8 mouse cellular contexts compared by ENCODE assay signal in genomic region chr8:84284608-84285063, GRCm38 (mm10). TPM values are rescaled to one million over a fixed set of nuclear protein-coding genes. Genes with fewer than 3 reads are reported as not detected.
DNase-seq lines count a peak whose midpoint lies in the region; ATAC-seq and TF ChIP-seq lines count a peak whose summit lies in the region.

No protein-coding gene starts in this region.

- H3K9ac ChIP-seq in hindbrain, embryonic 11.5 days (ENCODE audit: low read depth, low read length) = no peak overlapping the region
- no peak overlapping the region for H3K9ac ChIP-seq in hindbrain, embryonic 14.5 days
- H3K9ac ChIP-seq in heart, adult 2 months (ENCODE audit: low read depth, low read length) = no peak overlapping the region
- H3K9ac ChIP-seq in stomach, embryonic 15.5 days = no peak overlapping the region
- no peak overlapping the region for H3K9ac ChIP-seq in forebrain, embryonic 15.5 days (replicated peaks)

- TF ChIP-seq POLR2A in heart, adult 2 months (IDR thresholded peaks at IDR 0.05; ENCODE audit: insufficient read depth, low read depth, low read length) = 0 out of 2 replicates have a peak, but pooled peaks have one; percentile 28

- DNase-seq in hindbrain, embryonic 11.5 days (ENCODE audit: low spot score) = peak; percentile 20
- DNase-seq in hindbrain, embryonic 14.5 days (ENCODE audit: low spot score) = no peak
- DNase-seq in Muller cell, postnatal 12 days (ENCODE audit: inconsistent ontology term) = peak; percentile 18
- DNase-seq in heart, adult 2 months = peak; percentile 25 to 50
- peak; percentile 56 to 74 for DNase-seq in kidney, postnatal 4 days
- DNase-seq in B cell, adult 2 months = no peak

- no peak overlapping the region for H3K4me3 ChIP-seq in hindbrain, embryonic 11.5 days (ENCODE audit: low read depth, low read length)
- no peak overlapping the region for H3K4me3 ChIP-seq in hindbrain, embryonic 14.5 days (replicated peaks; ENCODE audit: low read length)
- H3K4me3 ChIP-seq in heart, adult 2 months = no peak overlapping the region; the same call in 1 of the 2 replicates
- H3K4me3 ChIP-seq in stomach, embryonic 15.5 days (replicated peaks) = peak overlapping the region; percentile 14
- H3K4me3 ChIP-seq in forebrain, embryonic 15.5 days = no peak overlapping the region

- no peak overlapping the region for H3K4me2 ChIP-seq in hindbrain, embryonic 11.5 days (replicated peaks; ENCODE audit: low read depth, low read length)
- no peak overlapping the region for H3K4me2 ChIP-seq in hindbrain, embryonic 14.5 days (replicated peaks)
- H3K4me2 ChIP-seq in stomach, embryonic 15.5 days = peak overlapping the region; percentile 40
- no peak overlapping the region for H3K4me2 ChIP-seq in forebrain, embryonic 15.5 days (replicated peaks)

- no peaks in the 10 kb centered on the region for H3K4me1 ChIP-seq in hindbrain, embryonic 11.5 days (replicated peaks; ENCODE audit: control insufficient read depth, insufficient read depth, low read length)
- H3K4me1 ChIP-seq in hindbrain, embryonic 14.5 days (replicated peaks; ENCODE audit: control insufficient read depth, insufficient read depth, low read length) = no peaks in the 10 kb centered on the region
- no peaks in the 10 kb centered on the region for H3K4me1 ChIP-seq in heart, adult 2 months (ENCODE audit: control insufficient read depth, insufficient read depth, low read length)
- H3K4me1 ChIP-seq in stomach, embryonic 15.5 days = no peaks in the 10 kb centered on the region; the same call in 1 of the 2 replicates
- no peaks in the 10 kb centered on the region for H3K4me1 ChIP-seq in forebrain, embryonic 15.5 days

- no peak for ATAC-seq in hindbrain, embryonic 11.5 days (ENCODE audit: low FRiP score)
- ATAC-seq in hindbrain, embryonic 14.5 days (ENCODE audit: low FRiP score) = no peak
- ATAC-seq in stomach, embryonic 15.5 days (ENCODE audit: insufficient read depth, low FRiP score, low read depth) = no peak; the same call in 1 of the 2 replicates
- no peak for ATAC-seq in forebrain, embryonic 15.5 days (replicated peaks)

- no peak for TF ChIP-seq CTCF in heart, adult 2 months (IDR thresholded peaks at IDR 0.05)

- H3K27me3 ChIP-seq in hindbrain, embryonic 11.5 days (ENCODE audit: control insufficient read depth, insufficient read depth, low read length) = no peaks in the 10 kb centered on the region
- no peaks in the 10 kb centered on the region for H3K27me3 ChIP-seq in hindbrain, embryonic 14.5 days (ENCODE audit: control insufficient read depth, insufficient read depth, low read length)
- H3K27me3 ChIP-seq in heart, adult 2 months (ENCODE audit: control insufficient read depth, insufficient read depth, low read length) = no peaks in the 10 kb centered on the region
- no peaks in the 10 kb centered on the region for H3K27me3 ChIP-seq in stomach, embryonic 15.5 days (replicated peaks)
- H3K27me3 ChIP-seq in forebrain, embryonic 15.5 days = no peaks in the 10 kb centered on the region

- no peak for TF ChIP-seq EP300 in heart, adult 2 months (IDR thresholded peaks at IDR 0.05; ENCODE audit: insufficient read depth, low read depth, low read length)

- no peaks in the 10 kb centered on the region for H3K36me3 ChIP-seq in hindbrain, embryonic 11.5 days (ENCODE audit: control insufficient read depth, insufficient read depth, low read length)
- H3K36me3 ChIP-seq in hindbrain, embryonic 14.5 days (replicated peaks; ENCODE audit: control insufficient read depth, insufficient read depth) = no peaks in the 10 kb centered on the region
- H3K36me3 ChIP-seq in heart, adult 2 months (ENCODE audit: control insufficient read depth, insufficient read depth, low read length) = no peaks in the 10 kb centered on the region
- no peaks in the 10 kb centered on the region for H3K36me3 ChIP-seq in stomach, embryonic 15.5 days
- no peaks in the 10 kb centered on the region for H3K36me3 ChIP-seq in forebrain, embryonic 15.5 days

- WGBS in hindbrain, embryonic 11.5 days = 33% methylated on average over 9 of the region's 9 CpGs
- WGBS in hindbrain, embryonic 14.5 days = 34% methylated on average over 9 of the region's 9 CpGs
- 23% methylated on average over 9 of the region's 9 CpGs for WGBS in heart, adult 2 months
- 13% methylated on average over 9 of the region's 9 CpGs for WGBS in stomach, embryonic 15.5 days
- 38% methylated on average over 9 of the region's 9 CpGs for WGBS in forebrain, embryonic 15.5 days

- no peaks in the 10 kb centered on the region for H3K9me3 ChIP-seq in hindbrain, embryonic 11.5 days (ENCODE audit: control insufficient read depth, low read length)
- no peaks in the 10 kb centered on the region for H3K9me3 ChIP-seq in hindbrain, embryonic 14.5 days (ENCODE audit: control insufficient read depth, low read length)
- no peaks in the 10 kb centered on the region for H3K9me3 ChIP-seq in stomach, embryonic 15.5 days
- H3K9me3 ChIP-seq in forebrain, embryonic 15.5 days = no peaks in the 10 kb centered on the region

- intact Hi-C loops in heart, adult 2 months (cut with DNase I) = loop anchor here (1.0 to 2.0 kb wide), 2 partner anchors 98 to 244 kb away; no protein-coding TSS in a partner anchor

- H3K27ac ChIP-seq in hindbrain, embryonic 11.5 days (ENCODE audit: low read depth, low read length) = no peak overlapping the region
- no peak overlapping the region for H3K27ac ChIP-seq in hindbrain, embryonic 14.5 days
- H3K27ac ChIP-seq in heart, adult 2 months = peak overlapping the region; percentile 69
- peak overlapping the region; percentile 55 for H3K27ac ChIP-seq in stomach, embryonic 15.5 days
- no peak overlapping the region for H3K27ac ChIP-seq in forebrain, embryonic 15.5 days (replicated peaks)

- no peaks in the 10 kb centered on the region for H3K79me2 ChIP-seq in heart, adult 2 months (replicated peaks; ENCODE audit: control insufficient read depth, insufficient read depth, low read length)

RNA-seq across cellular contexts. Expression of gene Ccdc130, which starts 14.5 kb away (rescaled TPM):
- 21.3 and 27.4 TPM in 2 replicates for polyA plus RNA-seq in hindbrain, embryonic 11.5 days (2014; fragmentation: Nextera tagmentation; extraction: Ambion mirVana)
- 22.7 and 27.1 TPM in 2 replicates for polyA plus RNA-seq in hindbrain, embryonic 14.5 days (2014; fragmentation: Nextera tagmentation; extraction: Ambion mirVana)
- 1 to 10 TPM; 5.0 to 8.1 TPM for total RNA-seq in heart, adult 2 months (2021)
- polyA plus RNA-seq in heart, adult 2 months (2012; rRNA removed) = 19.9 and 20.8 TPM in 2 replicates
- polyA plus RNA-seq in stomach, embryonic 15.5 days (2015; fragmentation: Nextera tagmentation; extraction: Ambion mirVana) = 14.4 and 17.8 TPM in 2 replicates
- 24.5 and 27.6 TPM in 2 replicates for polyA plus RNA-seq in forebrain, embryonic 15.5 days (2015; fragmentation: Nextera tagmentation; extraction: Ambion mirVana)

RNA-seq across cellular contexts. Expression of gene Mri1, which starts 27.5 kb away (rescaled TPM):
- polyA plus RNA-seq in hindbrain, embryonic 11.5 days (2014; fragmentation: Nextera tagmentation; extraction: Ambion mirVana) = 49.8 and 51.2 TPM in 2 replicates
- polyA plus RNA-seq in hindbrain, embryonic 14.5 days (2014; fragmentation: Nextera tagmentation; extraction: Ambion mirVana) = 38.9 and 40.2 TPM in 2 replicates
- total RNA-seq in heart, adult 2 months (2021) = 10 to 100 TPM; 10.8 to 12.0 TPM
- 13.6 and 20.8 TPM in 2 replicates for polyA plus RNA-seq in heart, adult 2 months (2012; rRNA removed)
- 68.9 and 73.2 TPM in 2 replicates for polyA plus RNA-seq in stomach, embryonic 15.5 days (2015; fragmentation: Nextera tagmentation; extraction: Ambion mirVana)
- polyA plus RNA-seq in forebrain, embryonic 15.5 days (2015; fragmentation: Nextera tagmentation; extraction: Ambion mirVana) = 53.3 and 58.8 TPM in 2 replicates

RNA-seq across cellular contexts. Expression of gene D8Ertd738e, which starts 35.1 kb away (rescaled TPM):
- polyA plus RNA-seq in hindbrain, embryonic 11.5 days (2014; fragmentation: Nextera tagmentation; extraction: Ambion mirVana) = 298 and 313 TPM in 2 replicates
- polyA plus RNA-seq in hindbrain, embryonic 14.5 days (2014; fragmentation: Nextera tagmentation; extraction: Ambion mirVana) = 268 and 296 TPM in 2 replicates
- total RNA-seq in heart, adult 2 months (2021) = 100 to 1,000 TPM; 206 to 249 TPM
- polyA plus RNA-seq in heart, adult 2 months (2012; rRNA removed) = 144 and 158 TPM in 2 replicates
- polyA plus RNA-seq in stomach, embryonic 15.5 days (2015; fragmentation: Nextera tagmentation; extraction: Ambion mirVana) = 311 and 318 TPM in 2 replicates
- polyA plus RNA-seq in forebrain, embryonic 15.5 days (2015; fragmentation: Nextera tagmentation; extraction: Ambion mirVana) = 233 and 252 TPM in 2 replicates

RNA-seq across cellular contexts. Expression of gene Zswim4, which starts 47.8 kb away (rescaled TPM):
- polyA plus RNA-seq in hindbrain, embryonic 11.5 days (2014; fragmentation: Nextera tagmentation; extraction: Ambion mirVana) = 22.5 and 26.1 TPM in 2 replicates
- polyA plus RNA-seq in hindbrain, embryonic 14.5 days (2014; fragmentation: Nextera tagmentation; extraction: Ambion mirVana) = 20.0 and 20.6 TPM in 2 replicates
- 1 to 10 TPM; 6.8 to 8.2 TPM for total RNA-seq in heart, adult 2 months (2021)
- polyA plus RNA-seq in heart, adult 2 months (2012; rRNA removed) = 7.6 and 10.4 TPM in 2 replicates
- polyA plus RNA-seq in stomach, embryonic 15.5 days (2015; fragmentation: Nextera tagmentation; extraction: Ambion mirVana) = 8.9 and 9.7 TPM in 2 replicates
- polyA plus RNA-seq in forebrain, embryonic 15.5 days (2015; fragmentation: Nextera tagmentation; extraction: Ambion mirVana) = 41.1 and 42.8 TPM in 2 replicates

Comparison
In these comparisons a context has a peak if more than half of its experiments do, and no peak if none do; other contexts are left out.
1. DNase-seq: peak in hindbrain, embryonic 11.5 days (single experiment), Muller cell, postnatal 12 days (single experiment), heart, adult 2 months (2 of 2) and kidney, postnatal 4 days (2 of 2); none in hindbrain, embryonic 14.5 days (single experiment) and B cell, adult 2 months (0 of 2).
2. H3K27ac ChIP-seq: peak in heart, adult 2 months (single experiment) and stomach, embryonic 15.5 days (single experiment); none in hindbrain, embryonic 11.5 days (single experiment), hindbrain, embryonic 14.5 days (single experiment) and forebrain, embryonic 15.5 days (single experiment).